Mouse (Mus musculus) heart, embryonic 13.5 days (tissue): ENCODE data around the gene Tbl2. TPM values are rescaled to one million over a fixed set of nuclear protein-coding genes. Genes with fewer than 3 reads are reported as not detected.

Experiments used
- microRNA-seq: library from miRNA; unstranded; fragments of <30 nt; microRNA quantifications from one replicate; pipeline ENCODE4, GENCODE M21; 2016
- polyA plus RNA-seq: library from polyadenylated mRNA; unstranded; fragments of >200 nt; fragmentation: Nextera tagmentation; extraction: Ambion mirVana; gene quantifications from 2 replicates; pipeline ENCODE4 v1.2.1, GENCODE M21; 2015

The Tbl2 gene
- polyA plus RNA-seq, 1 experiment from 2014 or later, result 18.1 TPM

Small RNA genes lying within 50 kb of the gene (microRNA-seq; reads per million reads assigned to microRNA genes)
- not detected for gene Gm25315

Other genes starting within 250 kb of the Tbl2 start
- gene Tmem270, start 242.9 kb upstream of the Tbl2 start, polyA plus RNA-seq, result not detected in 2 replicates
- 3.2 and 9.9 TPM in 2 replicates for gene Cldn13, start 234.1 kb upstream of the Tbl2 start, polyA plus RNA-seq
- 9.3 and 10.4 TPM in 2 replicates for gene Mettl27, start 217.3 kb upstream of the Tbl2 start, polyA plus RNA-seq
- 1.6 and 1.7 TPM in 2 replicates for gene Cldn4, start 202.7 kb upstream of the Tbl2 start, polyA plus RNA-seq
- gene Cldn3, start 163.4 kb upstream of the Tbl2 start, polyA plus RNA-seq, result 6.3 and 7.0 TPM in 2 replicates
- gene Abhd11, start 140.5 kb upstream of the Tbl2 start, polyA plus RNA-seq, result 59.1 and 65.8 TPM in 2 replicates
- 8.2 and 8.3 TPM in 2 replicates for gene Stx1a, start 126.2 kb upstream of the Tbl2 start, polyA plus RNA-seq
- 26.4 and 28.1 TPM in 2 replicates for gene Dnajc30, start 85.5 kb upstream of the Tbl2 start, polyA plus RNA-seq
- gene Bud23, start 84.7 kb upstream of the Tbl2 start, polyA plus RNA-seq, result 70.8 and 71.2 TPM in 2 replicates
- gene Vps37d, start 71.4 kb upstream of the Tbl2 start, polyA plus RNA-seq, result 3.0 and 3.3 TPM in 2 replicates
- 1.2 and 1.3 TPM in 2 replicates for gene Mlxipl, start 59.8 kb upstream of the Tbl2 start, polyA plus RNA-seq
- gene Bcl7b, start 18.6 kb downstream of the Tbl2 start, polyA plus RNA-seq, result 33.7 and 38.0 TPM in 2 replicates
- 21.9 and 24.4 TPM in 2 replicates for gene Baz1b, start 37.6 kb downstream of the Tbl2 start, polyA plus RNA-seq
- 5.4 and 6.4 TPM in 2 replicates for gene Fzd9, start 101.6 kb downstream of the Tbl2 start, polyA plus RNA-seq
- gene Fkbp6, start 200.4 kb downstream of the Tbl2 start, polyA plus RNA-seq, result 0.11 and 0.33 TPM in 2 replicates
- gene Trim50, start 203.6 kb downstream of the Tbl2 start, polyA plus RNA-seq, result not detected in 2 replicates
- 21.5 and 21.8 TPM in 2 replicates for gene Nsun5, start 220.3 kb downstream of the Tbl2 start, polyA plus RNA-seq
- gene Pom121, start 244.9 kb downstream of the Tbl2 start, polyA plus RNA-seq, result 8.7 and 10.0 TPM in 2 replicates